In genomic region chr15:79162301-79162700, GRCm38 (mm10) we compare ENCODE assay signal across 15 mouse cellular contexts. TPM values are rescaled to one million over a fixed set of nuclear protein-coding genes. Genes with fewer than 3 reads are reported as not detected.
DNase-seq lines count a peak whose midpoint lies in the region; ATAC-seq and TF ChIP-seq lines count a peak whose summit lies in the region.
"Had no signal": no experiment of that assay in that cellular context is flagged by ENCODE, and none has a peak within 500 bp of the region (broad histone marks: within the 10 kb centered on the region; RNA-seq: fewer than 3 reads in every experiment).

No protein-coding gene starts in this region.

- no peak for DNase-seq in midbrain, postnatal 0 days (ENCODE audit: low spot score)
- DNase-seq in embryonic facial prominence, embryonic 11.5 days (ENCODE audit: low spot score), result no peak
- DNase-seq in Muller cell, postnatal 12 days (ENCODE audit: inconsistent ontology term), result no peak
- no peak for DNase-seq in layer of hippocampus, adult 8-10 months (ENCODE audit: low spot score in 2 of 2)
- DNase-seq: adrenal gland, postnatal 10 days; gastrocnemius, postnatal 14 days; lung, postnatal 10 days had no signal

- TF ChIP-seq CTCF in midbrain, postnatal 0 days (IDR thresholded peaks at IDR 0.05), result no peak

- no peaks in the 10 kb centered on the region for H3K4me1 ChIP-seq in midbrain, postnatal 0 days (ENCODE audit: insufficient read depth, low read length)
- H3K4me1 ChIP-seq in midbrain, embryonic 13.5 days (replicated peaks), result peaks cover 32% of the 10 kb centered on the region
- H3K4me1 ChIP-seq in embryonic facial prominence, embryonic 11.5 days (ENCODE audit: control insufficient read depth, insufficient read depth, low read length), result no peaks in the 10 kb centered on the region
- peaks cover 11% of the 10 kb centered on the region; the same call in 1 of the 2 replicates for H3K4me1 ChIP-seq in hindbrain, embryonic 15.5 days (replicated peaks)
- H3K4me1 ChIP-seq in neural tube, embryonic 15.5 days, result peaks cover 15% of the 10 kb centered on the region; the same call in 1 of the 2 replicates
- H3K4me1 ChIP-seq: liver, embryonic 12.5 days had no signal

- peak overlapping the region; percentile 12; the same call in 1 of the 2 replicates for H3K4me3 ChIP-seq in midbrain, postnatal 0 days (ENCODE audit: low read depth, low read length)
- no peak overlapping the region for H3K4me3 ChIP-seq in midbrain, embryonic 13.5 days (replicated peaks)
- no peak overlapping the region for H3K4me3 ChIP-seq in embryonic facial prominence, embryonic 11.5 days (ENCODE audit: low read depth, low read length)
- H3K4me3 ChIP-seq in hindbrain, embryonic 15.5 days, result peak overlapping the region; percentile 22
- H3K4me3 ChIP-seq in neural tube, embryonic 15.5 days (replicated peaks), result peak overlapping the region; percentile 26
- H3K4me3 ChIP-seq: liver, embryonic 12.5 days had no signal

- H3K9ac ChIP-seq in midbrain, postnatal 0 days (replicated peaks; ENCODE audit: low read length, poor library complexity, severe bottlenecking), result no peak overlapping the region
- no peak overlapping the region for H3K9ac ChIP-seq in midbrain, embryonic 13.5 days (replicated peaks)
- H3K9ac ChIP-seq in embryonic facial prominence, embryonic 11.5 days (replicated peaks; ENCODE audit: low read length), result peak overlapping the region; percentile 28
- H3K9ac ChIP-seq in hindbrain, embryonic 15.5 days, result no peak overlapping the region
- no peak overlapping the region for H3K9ac ChIP-seq in neural tube, embryonic 15.5 days (replicated peaks)
- H3K9ac ChIP-seq: liver, embryonic 12.5 days had no signal

- 75% methylated on average over 7 of the region's 7 CpGs for WGBS in midbrain, postnatal 0 days
- WGBS in midbrain, embryonic 13.5 days, result 71% methylated on average over 7 of the region's 7 CpGs
- 73% methylated on average over 7 of the region's 7 CpGs for WGBS in embryonic facial prominence, embryonic 11.5 days
- 76% methylated on average over 7 of the region's 7 CpGs for WGBS in hindbrain, embryonic 15.5 days
- 76% methylated on average over 7 of the region's 7 CpGs for WGBS in neural tube, embryonic 15.5 days

- H3K9me3 ChIP-seq in midbrain, postnatal 0 days (ENCODE audit: low read length), result no peaks in the 10 kb centered on the region
- H3K9me3 ChIP-seq in midbrain, embryonic 13.5 days, result no peaks in the 10 kb centered on the region
- H3K9me3 ChIP-seq in embryonic facial prominence, embryonic 11.5 days (replicated peaks; ENCODE audit: control insufficient read depth, low read length), result no peaks in the 10 kb centered on the region
- H3K9me3 ChIP-seq in hindbrain, embryonic 15.5 days, result no peaks in the 10 kb centered on the region
- no peaks in the 10 kb centered on the region for H3K9me3 ChIP-seq in neural tube, embryonic 15.5 days (replicated peaks)
- H3K9me3 ChIP-seq: liver, embryonic 12.5 days had no signal

- 0 out of 2 replicates have a peak overlapping the region, but pooled peaks have one; percentile 15 for H3K4me2 ChIP-seq in midbrain, postnatal 0 days (ENCODE audit: low read depth, low read length, poor library complexity, severe bottlenecking)
- H3K4me2 ChIP-seq in midbrain, embryonic 13.5 days (replicated peaks), result no peak overlapping the region
- no peak overlapping the region; the same call in 1 of the 2 replicates for H3K4me2 ChIP-seq in embryonic facial prominence, embryonic 11.5 days (ENCODE audit: low read depth, low read length)
- H3K4me2 ChIP-seq in hindbrain, embryonic 15.5 days, result peak overlapping the region; percentile 6; the same call in 1 of the 2 replicates
- H3K4me2 ChIP-seq in neural tube, embryonic 15.5 days, result peak overlapping the region; percentile 15; the same call in 1 of the 2 replicates
- H3K4me2 ChIP-seq: heart, embryonic 11.5 days; liver, embryonic 12.5 days had no signal

- H3K27ac ChIP-seq in midbrain, postnatal 0 days (ENCODE audit: low read depth, low read length), result no peak overlapping the region
- no peak overlapping the region for H3K27ac ChIP-seq in midbrain, embryonic 13.5 days
- H3K27ac ChIP-seq in embryonic facial prominence, embryonic 11.5 days (replicated peaks; ENCODE audit: low read depth, low read length), result no peak overlapping the region
- H3K27ac ChIP-seq in hindbrain, embryonic 15.5 days (replicated peaks), result no peak overlapping the region
- no peak overlapping the region for H3K27ac ChIP-seq in neural tube, embryonic 15.5 days (replicated peaks)
- H3K27ac ChIP-seq: liver, embryonic 12.5 days had no signal

- peaks cover 38% of the 10 kb centered on the region for H3K27me3 ChIP-seq in midbrain, postnatal 0 days (ENCODE audit: insufficient read depth, low read length)
- peaks cover 52% of the 10 kb centered on the region for H3K27me3 ChIP-seq in midbrain, embryonic 13.5 days
- peaks cover 36% of the 10 kb centered on the region for H3K27me3 ChIP-seq in embryonic facial prominence, embryonic 11.5 days (ENCODE audit: control insufficient read depth, insufficient read depth, low read length)
- peaks cover 43% of the 10 kb centered on the region for H3K27me3 ChIP-seq in hindbrain, embryonic 15.5 days
- H3K27me3 ChIP-seq in neural tube, embryonic 15.5 days (replicated peaks), result peaks cover 42% of the 10 kb centered on the region

- no peaks in the 10 kb centered on the region for H3K36me3 ChIP-seq in midbrain, postnatal 0 days (ENCODE audit: insufficient read depth, low read length)
- H3K36me3 ChIP-seq in midbrain, embryonic 13.5 days, result no peaks in the 10 kb centered on the region
- no peaks in the 10 kb centered on the region for H3K36me3 ChIP-seq in embryonic facial prominence, embryonic 11.5 days (replicated peaks; ENCODE audit: control insufficient read depth, insufficient read depth, low read depth, low read length)
- H3K36me3 ChIP-seq in hindbrain, embryonic 15.5 days, result no peaks in the 10 kb centered on the region
- H3K36me3 ChIP-seq in neural tube, embryonic 15.5 days, result no peaks in the 10 kb centered on the region
- H3K36me3 ChIP-seq: liver, embryonic 12.5 days had no signal

- no peak for ATAC-seq in midbrain, postnatal 0 days (ENCODE audit: low FRiP score)
- no peak for ATAC-seq in midbrain, embryonic 13.5 days
- no peak for ATAC-seq in embryonic facial prominence, embryonic 11.5 days (replicated peaks; ENCODE audit: insufficient number of reproducible peaks, low FRiP score, low TSS enrichment, low read depth)
- ATAC-seq in hindbrain, embryonic 15.5 days (ENCODE audit: low FRiP score, low read depth), result no peak
- ATAC-seq in neural tube, embryonic 15.5 days (ENCODE audit: low FRiP score), result no peak
- no peak for ATAC-seq in CD4-positive, CD25-positive, alpha-beta regulatory T cell, adult 4 months
- ATAC-seq: forebrain, embryonic 14.5 days; liver, embryonic 12.5 days; midbrain, embryonic 16.5 days had no signal

RNA-seq across cellular contexts. Expression of gene Sox10, which starts 2.7 kb away (rescaled TPM):
- total RNA-seq in midbrain, postnatal 0 days (2014; rRNA removed), result 19.2 and 21.1 TPM in 2 replicates
- polyA plus RNA-seq in midbrain, postnatal 0 days (2015; fragmentation: Nextera tagmentation; extraction: Ambion mirVana), result 6.8 and 8.9 TPM in 2 replicates
- 0.58 and 0.67 TPM in 2 replicates for polyA plus RNA-seq in midbrain, embryonic 13.5 days (2015; fragmentation: Nextera tagmentation; extraction: Ambion mirVana)
- 11.6 and 12.2 TPM in 2 replicates for polyA plus RNA-seq in embryonic facial prominence, embryonic 11.5 days (2014; fragmentation: Nextera tagmentation; extraction: Ambion mirVana)
- polyA plus RNA-seq in hindbrain, embryonic 15.5 days (2015; fragmentation: Nextera tagmentation; extraction: Ambion mirVana), result 8.2 and 8.9 TPM in 2 replicates
- polyA plus RNA-seq in neural tube, embryonic 15.5 days (2015; fragmentation: Nextera tagmentation; extraction: Ambion mirVana), result 11.6 and 13.4 TPM in 2 replicates
- polyA plus RNA-seq in CD4-positive, CD25-positive, alpha-beta regulatory T cell, adult 4 months (2017; shearing (Covaris generic)), result not detected
- 10 to 100 TPM; 34.6 to 40.4 (median 37.8) TPM for total RNA-seq in layer of hippocampus, adult 8-10 months (2022)

RNA-seq across cellular contexts. Expression of gene 1700088E04Rik, which starts 21.2 kb away (rescaled TPM):
- total RNA-seq in midbrain, postnatal 0 days (2014; rRNA removed), result 9.5 and 11.7 TPM in 2 replicates
- 15.9 and 21.6 TPM in 2 replicates for polyA plus RNA-seq in midbrain, postnatal 0 days (2015; fragmentation: Nextera tagmentation; extraction: Ambion mirVana)
- 14.0 and 16.6 TPM in 2 replicates for polyA plus RNA-seq in midbrain, embryonic 13.5 days (2015; fragmentation: Nextera tagmentation; extraction: Ambion mirVana)
- polyA plus RNA-seq in embryonic facial prominence, embryonic 11.5 days (2014; fragmentation: Nextera tagmentation; extraction: Ambion mirVana), result 6.8 and 7.9 TPM in 2 replicates
- 17.2 and 22.0 TPM in 2 replicates for polyA plus RNA-seq in hindbrain, embryonic 15.5 days (2015; fragmentation: Nextera tagmentation; extraction: Ambion mirVana)
- 11.3 and 12.6 TPM in 2 replicates for polyA plus RNA-seq in neural tube, embryonic 15.5 days (2015; fragmentation: Nextera tagmentation; extraction: Ambion mirVana)
- 10 to 100 TPM in 1 of 2 experiments, 1 to 10 TPM in 1; 4.1 to 10.1 TPM for polyA plus RNA-seq in CD4-positive, CD25-positive, alpha-beta regulatory T cell, adult 4 months (2017; shearing (Covaris generic))
- total RNA-seq in layer of hippocampus, adult 8-10 months (2022), result 10 to 100 TPM in 3 of 4 experiments, 1 to 10 TPM in 1; 9.4 to 12.9 (median 11.1) TPM

RNA-seq across cellular contexts. Expression of gene Polr2f, which starts 21.5 kb away (rescaled TPM):
- total RNA-seq in midbrain, postnatal 0 days (2014; rRNA removed), result 59.7 and 67.5 TPM in 2 replicates
- 341 and 344 TPM in 2 replicates for polyA plus RNA-seq in midbrain, postnatal 0 days (2015; fragmentation: Nextera tagmentation; extraction: Ambion mirVana)
- 295 and 296 TPM in 2 replicates for polyA plus RNA-seq in midbrain, embryonic 13.5 days (2015; fragmentation: Nextera tagmentation; extraction: Ambion mirVana)
- 388 and 414 TPM in 2 replicates for polyA plus RNA-seq in embryonic facial prominence, embryonic 11.5 days (2014; fragmentation: Nextera tagmentation; extraction: Ambion mirVana)
- 253 and 258 TPM in 2 replicates for polyA plus RNA-seq in hindbrain, embryonic 15.5 days (2015; fragmentation: Nextera tagmentation; extraction: Ambion mirVana)
- 248 and 249 TPM in 2 replicates for polyA plus RNA-seq in neural tube, embryonic 15.5 days (2015; fragmentation: Nextera tagmentation; extraction: Ambion mirVana)
- 100 to 1,000 TPM in 1 of 2 experiments, 10 to 100 TPM in 1; 92.3 to 119 TPM for polyA plus RNA-seq in CD4-positive, CD25-positive, alpha-beta regulatory T cell, adult 4 months (2017; shearing (Covaris generic))
- 100 to 1,000 TPM in 1 of 4 experiments, 10 to 100 TPM in 3; 78.1 to 105 (median 92.0) TPM for total RNA-seq in layer of hippocampus, adult 8-10 months (2022)

RNA-seq across cellular contexts. Expression of gene Micall1, which starts 53.6 kb away (rescaled TPM):
- 33.4 and 35.5 TPM in 2 replicates for total RNA-seq in midbrain, postnatal 0 days (2014; rRNA removed)
- polyA plus RNA-seq in midbrain, postnatal 0 days (2015; fragmentation: Nextera tagmentation; extraction: Ambion mirVana), result 8.9 and 10.3 TPM in 2 replicates
- polyA plus RNA-seq in midbrain, embryonic 13.5 days (2015; fragmentation: Nextera tagmentation; extraction: Ambion mirVana), result 8.6 and 9.5 TPM in 2 replicates
- polyA plus RNA-seq in embryonic facial prominence, embryonic 11.5 days (2014; fragmentation: Nextera tagmentation; extraction: Ambion mirVana), result 4.9 and 5.1 TPM in 2 replicates
- 12.4 and 15.0 TPM in 2 replicates for polyA plus RNA-seq in hindbrain, embryonic 15.5 days (2015; fragmentation: Nextera tagmentation; extraction: Ambion mirVana)
- 11.6 and 12.2 TPM in 2 replicates for polyA plus RNA-seq in neural tube, embryonic 15.5 days (2015; fragmentation: Nextera tagmentation; extraction: Ambion mirVana)
- 10 to 100 TPM; 11.8 to 22.1 TPM for polyA plus RNA-seq in CD4-positive, CD25-positive, alpha-beta regulatory T cell, adult 4 months (2017; shearing (Covaris generic))
- total RNA-seq in layer of hippocampus, adult 8-10 months (2022), result 10 to 100 TPM; 36.0 to 40.9 (median 38.3) TPM

Comparison
In these comparisons a context has a peak if more than half of its experiments do, and no peak if none do; other contexts are left out.
1. H3K4me2 ChIP-seq: peak in midbrain, postnatal 0 days (single experiment), hindbrain, embryonic 15.5 days (single experiment) and neural tube, embryonic 15.5 days (single experiment); none in midbrain, embryonic 13.5 days (single experiment) and embryonic facial prominence, embryonic 11.5 days (single experiment).
2. H3K4me3 ChIP-seq: peak in midbrain, postnatal 0 days (single experiment), hindbrain, embryonic 15.5 days (single experiment) and neural tube, embryonic 15.5 days (single experiment); none in midbrain, embryonic 13.5 days (single experiment) and embryonic facial prominence, embryonic 11.5 days (single experiment).